Mouse (Mus musculus): ENCODE results near the gene Wdr83. TPM values are rescaled to one million over a fixed set of nuclear protein-coding genes. Genes with fewer than 3 reads are reported as not detected.

Gene Wdr83
- polyA plus RNA-seq, 1 experiment from 2014 or later = 33.8 TPM

- TF ChIP-seq CTCF (IDR thresholded peaks at IDR 0.05; ENCODE audit: low read depth) = no peak
- peak within 1 kb of the TSS; percentile 96 for H3K4me2 ChIP-seq (ENCODE audit: low read length)
- H3K36me3 ChIP-seq (ENCODE audit: insufficient read depth, low read length) = peaks cover 12% of the 10 kb centered on the region
- ATAC-seq (replicated peaks; ENCODE audit: low FRiP score, low read depth) = peak; percentile 5
- DNase-seq (ENCODE audit: low spot score) = peak; percentile 83
- H3K4me3 ChIP-seq (replicated peaks; ENCODE audit: low read depth, low read length) = peak within 1 kb of the TSS; percentile 72
- WGBS = under 1% methylated on average over 30 of the region's 30 CpGs
- no peaks in the 10 kb centered on the region; the same call in 1 of the 2 replicates for H3K4me1 ChIP-seq (replicated peaks; ENCODE audit: insufficient read depth, low read length)
- peak within 1 kb of the TSS; percentile 87 for H3K9ac ChIP-seq (ENCODE audit: low read depth, low read length)
- no peaks in the 10 kb centered on the region for H3K9me3 ChIP-seq (replicated peaks; ENCODE audit: low read length)
- no peaks in the 10 kb centered on the region for H3K27me3 ChIP-seq (ENCODE audit: insufficient read depth, low read length)
- peak within 1 kb of the TSS; percentile 82 for H3K27ac ChIP-seq
These were observed 432 bp downstream of the Wdr83 start, which contains the start of gene Wdr83os for GRCm38 (mm10) chr8:85080532-85081215. TSS of gene Wdr83os (plus strand) at chr8:85080740.

GRCm38 (mm10) chr8:85080214-85080531, 933 bp downstream of the Wdr83 start:
- ATAC-seq (replicated peaks; ENCODE audit: low FRiP score, low read depth) = no peak
- no peak for DNase-seq (ENCODE audit: low spot score)
- Histone ChIP-seq H3K36me3 (ENCODE audit: insufficient read depth, low read length) (peaks cover 14% of the 10 kb centered on the region), H3K27ac (peak overlapping the region; percentile 82), H3K9me3 (replicated peaks; ENCODE audit: low read length) (no peaks in the 10 kb centered on the region), H3K27me3 (ENCODE audit: insufficient read depth, low read length) (no peaks in the 10 kb centered on the region), H3K4me2 (ENCODE audit: low read length) (peak overlapping the region; percentile 96), H3K4me3 (replicated peaks; ENCODE audit: low read depth, low read length) (peak overlapping the region; percentile 72), H3K4me1 (replicated peaks; ENCODE audit: insufficient read depth, low read length) (no peaks in the 10 kb centered on the region; the same call in 1 of the 2 replicates), H3K9ac (ENCODE audit: low read depth, low read length) (peak overlapping the region; percentile 87)
- no peak for TF ChIP-seq CTCF (IDR thresholded peaks at IDR 0.05; ENCODE audit: low read depth)
- WGBS = under 1% methylated on average over 25 of the region's 25 CpGs

GRCm38 (mm10) chr8:85076993-85077392, 4.1 kb downstream of the Wdr83 start:
- ATAC-seq (replicated peaks; ENCODE audit: low FRiP score, low read depth) = no peak
- H3K4me3 ChIP-seq (replicated peaks; ENCODE audit: low read depth, low read length) = no peak overlapping the region
- 3% methylated on average over 2 of the region's 2 CpGs for WGBS
- no peaks in the 10 kb centered on the region for H3K27me3 ChIP-seq (ENCODE audit: insufficient read depth, low read length)
- H3K4me2 ChIP-seq (ENCODE audit: low read length) = no peak overlapping the region
- no peak overlapping the region for H3K9ac ChIP-seq (ENCODE audit: low read depth, low read length)
- H3K36me3 ChIP-seq (ENCODE audit: insufficient read depth, low read length) = peaks cover 25% of the 10 kb centered on the region
- H3K27ac ChIP-seq = no peak overlapping the region
- no peaks in the 10 kb centered on the region for H3K9me3 ChIP-seq (replicated peaks; ENCODE audit: low read length)
- peak; percentile 93 for DNase-seq (ENCODE audit: low spot score)
- H3K4me1 ChIP-seq (replicated peaks; ENCODE audit: insufficient read depth, low read length) = no peaks in the 10 kb centered on the region; the same call in 1 of the 2 replicates
- peak; percentile 99 for TF ChIP-seq CTCF (IDR thresholded peaks at IDR 0.05; ENCODE audit: low read depth)

DNA sequence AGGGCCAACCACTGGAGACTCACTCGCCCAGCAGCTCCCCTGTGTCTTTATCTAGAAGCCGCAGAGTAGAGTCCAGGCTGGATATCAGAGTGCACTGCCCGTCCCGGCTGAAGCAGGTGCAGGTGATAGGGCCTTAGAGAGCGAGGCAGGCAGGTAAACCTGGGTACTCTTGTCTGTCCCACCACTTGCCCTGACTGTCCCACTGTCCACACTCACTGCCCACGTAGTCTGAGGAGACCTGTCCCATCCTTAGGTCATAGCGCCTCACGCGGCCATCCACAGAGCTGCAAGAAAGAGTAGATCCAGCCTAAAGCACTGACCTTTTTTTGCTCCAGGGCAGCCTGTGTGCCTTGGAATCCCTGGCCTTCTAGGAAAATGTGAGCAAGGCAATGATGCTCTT, 5.1 kb downstream of the Wdr83 start:
- Histone ChIP-seq H3K36me3 (ENCODE audit: insufficient read depth, low read length) (peaks cover 25% of the 10 kb centered on the region), H3K27ac (no peak overlapping the region), H3K4me1 (replicated peaks; ENCODE audit: insufficient read depth, low read length) (peaks cover 3% of the 10 kb centered on the region; the same call in 1 of the 2 replicates), H3K4me2 (ENCODE audit: low read length) (no peak overlapping the region), H3K9me3 (replicated peaks; ENCODE audit: low read length) (no peaks in the 10 kb centered on the region), H3K4me3 (replicated peaks; ENCODE audit: low read depth, low read length) (no peak overlapping the region), H3K9ac (ENCODE audit: low read depth, low read length) (no peak overlapping the region), H3K27me3 (ENCODE audit: insufficient read depth, low read length) (no peaks in the 10 kb centered on the region)
- ATAC-seq (replicated peaks; ENCODE audit: low FRiP score, low read depth) = no peak
- 83% methylated on average over 9 of the region's 9 CpGs for WGBS
- peak; percentile 26 for DNase-seq (ENCODE audit: low spot score)
- TF ChIP-seq CTCF (IDR thresholded peaks at IDR 0.05; ENCODE audit: low read depth) = peak; percentile 53

- no peaks in the 10 kb centered on the region for H3K27me3 ChIP-seq (ENCODE audit: insufficient read depth, low read length)
- H3K27ac ChIP-seq = no peak overlapping the region
- H3K9me3 ChIP-seq (replicated peaks; ENCODE audit: low read length) = no peaks in the 10 kb centered on the region
- no peak overlapping the region for H3K4me3 ChIP-seq (replicated peaks; ENCODE audit: low read depth, low read length)
- H3K4me2 ChIP-seq (ENCODE audit: low read length) = no peak overlapping the region
- WGBS = 85% methylated on average over 10 of the region's 10 CpGs
- TF ChIP-seq CTCF (IDR thresholded peaks at IDR 0.05; ENCODE audit: low read depth) = no peak
- peaks cover 25% of the 10 kb centered on the region for H3K36me3 ChIP-seq (ENCODE audit: insufficient read depth, low read length)
- no peak overlapping the region for H3K9ac ChIP-seq (ENCODE audit: low read depth, low read length)
- DNase-seq (ENCODE audit: low spot score) = no peak
- peaks cover 8% of the 10 kb centered on the region; the same call in 1 of the 2 replicates for H3K4me1 ChIP-seq (replicated peaks; ENCODE audit: insufficient read depth, low read length)
- ATAC-seq (replicated peaks; ENCODE audit: low FRiP score, low read depth) = no peak
These were observed 6.5 kb downstream of the Wdr83 start for GRCm38 (mm10) chr8:85074617-85075016.

GRCm38 (mm10) chr8:85074167-85074566, 6.9 kb downstream of the Wdr83 start:
- H3K9ac ChIP-seq (ENCODE audit: low read depth, low read length) = no peak overlapping the region

More at GRCm38 (mm10) chr8:85074167-85074566, 6.9 kb downstream of the Wdr83 start:
- Histone ChIP-seq H3K4me2 (ENCODE audit: low read length) (no peak overlapping the region), H3K36me3 (ENCODE audit: insufficient read depth, low read length) (peaks cover 25% of the 10 kb centered on the region), H3K4me1 (replicated peaks; ENCODE audit: insufficient read depth, low read length) (0 out of 2 replicates have a peak, but pooled peaks cover 8% of the 10 kb centered on the region), H3K4me3 (replicated peaks; ENCODE audit: low read depth, low read length) (no peak overlapping the region), H3K9me3 (replicated peaks; ENCODE audit: low read length) (no peaks in the 10 kb centered on the region), H3K27me3 (ENCODE audit: insufficient read depth, low read length) (no peaks in the 10 kb centered on the region), H3K27ac (no peak overlapping the region)
- ATAC-seq (replicated peaks; ENCODE audit: low FRiP score, low read depth) = no peak
- WGBS = 70% methylated on average over 10 of the region's 10 CpGs
- no peak for TF ChIP-seq CTCF (IDR thresholded peaks at IDR 0.05; ENCODE audit: low read depth)
- DNase-seq (ENCODE audit: low spot score) = no peak
